Mouse (Mus musculus) ES-E14 (cell line): ENCODE results near the gene Pou3f1.

Source experiments
- HCFC1 ChIP-seq: IDR thresholded peaks from 2 replicates; pipeline ENCODE4 v1.6.1; 2012; ENCODE audit warnings: low read length, inconsistent platforms, borderline replicate concordance; ENCODE audit not compliant: insufficient read depth
- ZC3H11A ChIP-seq: IDR thresholded peaks from 2 replicates; pipeline ENCODE4 v1.6.1; 2012; ENCODE audit warnings: low read depth, mild to moderate bottlenecking, inconsistent platforms, low read length, borderline replicate concordance

DNA sequence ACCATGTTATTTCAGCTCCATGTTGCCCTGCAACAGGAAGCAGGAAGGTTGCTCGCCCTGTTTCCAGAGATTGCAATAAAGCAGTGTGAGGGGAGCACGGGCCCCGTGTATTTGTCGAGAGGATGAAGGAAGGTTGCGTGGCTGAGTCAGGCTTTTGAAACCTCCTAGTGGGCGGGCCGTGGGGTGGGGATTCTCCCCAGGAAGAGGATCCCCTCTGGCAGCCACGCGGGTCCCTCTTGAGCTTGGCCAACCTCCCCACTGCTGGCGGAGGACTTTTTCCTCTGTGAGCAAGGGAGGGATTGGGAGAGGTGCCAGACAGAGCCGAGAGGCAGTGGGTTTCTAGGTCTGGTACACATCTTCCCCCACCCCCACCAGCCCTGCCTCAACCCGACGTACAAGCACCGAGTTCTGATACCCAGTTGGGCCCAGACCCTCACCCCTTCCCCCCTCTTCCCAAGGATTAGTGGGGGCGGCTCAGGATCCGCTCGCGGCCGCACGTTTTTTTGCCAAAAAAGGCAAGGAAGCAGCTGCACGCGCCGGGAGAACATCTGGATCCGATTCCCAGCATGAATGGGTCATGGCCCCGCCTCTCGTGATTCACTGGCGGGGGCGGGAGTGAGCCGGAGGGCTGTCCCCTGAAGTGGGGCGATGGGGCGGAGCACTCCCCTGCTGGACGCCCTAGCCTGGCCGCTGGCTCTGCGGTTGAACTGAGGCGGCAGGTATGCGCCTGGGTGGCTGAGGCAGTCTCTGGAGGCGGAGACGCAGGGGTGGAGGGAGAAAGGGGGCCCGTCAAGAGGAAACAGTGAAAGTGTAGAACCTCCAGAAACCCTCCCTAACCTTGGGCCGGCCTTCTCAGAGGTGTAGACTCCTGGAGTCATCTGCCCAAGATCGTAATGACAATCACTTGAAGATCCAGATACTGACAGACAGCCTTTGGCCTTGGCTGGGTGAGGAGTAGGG, 52.2 kb downstream of the Pou3f1 start:
- TF ChIP-seq ZC3H11A (no peak), HCFC1 (no peak)
